Mouse (Mus musculus): ENCODE results near the gene Atp8a2.
A peak's percentile ranks its signal among the peaks of the same experiment; 100 is the strongest.

- TF ChIP-seq POLR2A (IDR thresholded peaks at IDR 0.05; ENCODE audit: low read depth, low read length) (peak; percentile 67), CTCF (conservative IDR thresholded peaks at IDR 0.05; ENCODE audit: insufficient read depth, insufficient read length, low read depth, low read length) (no peak)
Observed at GRCm38 (mm10) chr14:59597398-59598259, 599.4 kb downstream of the Atp8a2 start, which contains the start of gene Cdadc1.

All from kidney, adult 2 months (tissue).